Mouse (Mus musculus): ENCODE data around the gene Srxn1.

- TF ChIP-seq FLI1 (IDR thresholded peaks at IDR 0.05; ENCODE audit: low read length) (no peak), GATA1 (IDR thresholded peaks at IDR 0.05; ENCODE audit: borderline replicate concordance, low read length) (no peak)
Measured at GRCm38 (mm10) chr2:152069941-152070340, 35.4 kb upstream of the Srxn1 start.
